Mouse (Mus musculus): ENCODE measurements around the gene Iqgap3.

Gene Iqgap3

GRCm38 (mm10) chr3:88139243-88140177 lies 57.7 kb downstream of the Iqgap3 start:
- DNase-seq (ENCODE audit: low spot score), result no peak

GRCm38 (mm10) chr3:88140178-88140902 lies 58.6 kb downstream of the Iqgap3 start:
- DNase-seq (ENCODE audit: low spot score), result no peak

- DNase-seq (ENCODE audit: low spot score), result no peak
Observed at GRCm38 (mm10) chr3:88140903-88141430, 59.2 kb downstream of the Iqgap3 start.

- no peak for DNase-seq (ENCODE audit: low spot score)
Observed at GRCm38 (mm10) chr3:88141439-88141786, 59.6 kb downstream of the Iqgap3 start.

- peak; percentile 82 for DNase-seq (ENCODE audit: low spot score)
Observed at GRCm38 (mm10) chr3:88141787-88142523, 60.2 kb downstream of the Iqgap3 start, which contains the start of gene Mef2d. Gene Mef2d, plus strand, starts transcription at chr3:88142372.

- DNase-seq (ENCODE audit: low spot score), result no peak
Observed at GRCm38 (mm10) chr3:88142546-88142915, 60.8 kb downstream of the Iqgap3 start.

GRCm38 (mm10) chr3:88142916-88143771 lies 61.4 kb downstream of the Iqgap3 start:
- no peak for DNase-seq (ENCODE audit: low spot score)

GRCm38 (mm10) chr3:88143961-88144486 lies 62.3 kb downstream of the Iqgap3 start:
- DNase-seq (ENCODE audit: low spot score), result no peak

- DNase-seq (ENCODE audit: low spot score), result no peak
Observed at GRCm38 (mm10) chr3:88144648-88145410, 63.1 kb downstream of the Iqgap3 start.

- DNase-seq (ENCODE audit: low spot score), result no peak
Observed at GRCm38 (mm10) chr3:88145411-88145782, 63.6 kb downstream of the Iqgap3 start.

GRCm38 (mm10) chr3:88145952-88146351 lies 64.2 kb downstream of the Iqgap3 start:
- DNase-seq (ENCODE audit: low spot score), result no peak

- no peak for DNase-seq (ENCODE audit: low spot score)
Observed at GRCm38 (mm10) chr3:88146376-88147112, 64.8 kb downstream of the Iqgap3 start.

GRCm38 (mm10) chr3:88147444-88147843 lies 65.7 kb downstream of the Iqgap3 start:
- no peak for DNase-seq (ENCODE audit: low spot score)

- DNase-seq (ENCODE audit: low spot score), result no peak
Observed at GRCm38 (mm10) chr3:88147866-88148265, 66.1 kb downstream of the Iqgap3 start.

- no peak for DNase-seq (ENCODE audit: low spot score)
Observed at GRCm38 (mm10) chr3:88148354-88148753, 66.6 kb downstream of the Iqgap3 start.

- DNase-seq (ENCODE audit: low spot score), result no peak
Observed at GRCm38 (mm10) chr3:88148776-88149509, 67.2 kb downstream of the Iqgap3 start.

- DNase-seq (ENCODE audit: low spot score), result no peak
Observed at GRCm38 (mm10) chr3:88149510-88149974, 67.8 kb downstream of the Iqgap3 start.

All from layer of hippocampus, adult 9-10 months (tissue).